Mouse (Mus musculus): ENCODE results near the gene Uhrf1bp1l. TPM values are rescaled to one million over a fixed set of nuclear protein-coding genes. Genes with fewer than 3 reads are reported as not detected.
"Not testable (repeated sequence)": the region's sequence is repeated elsewhere in the genome, so short reads cannot be mapped to it uniquely, and the experiment has no call there.

Gene Uhrf1bp1l
- polyA plus RNA-seq (2012; rRNA removed) = 52.4 and 56.8 TPM in 2 replicates

DNA sequence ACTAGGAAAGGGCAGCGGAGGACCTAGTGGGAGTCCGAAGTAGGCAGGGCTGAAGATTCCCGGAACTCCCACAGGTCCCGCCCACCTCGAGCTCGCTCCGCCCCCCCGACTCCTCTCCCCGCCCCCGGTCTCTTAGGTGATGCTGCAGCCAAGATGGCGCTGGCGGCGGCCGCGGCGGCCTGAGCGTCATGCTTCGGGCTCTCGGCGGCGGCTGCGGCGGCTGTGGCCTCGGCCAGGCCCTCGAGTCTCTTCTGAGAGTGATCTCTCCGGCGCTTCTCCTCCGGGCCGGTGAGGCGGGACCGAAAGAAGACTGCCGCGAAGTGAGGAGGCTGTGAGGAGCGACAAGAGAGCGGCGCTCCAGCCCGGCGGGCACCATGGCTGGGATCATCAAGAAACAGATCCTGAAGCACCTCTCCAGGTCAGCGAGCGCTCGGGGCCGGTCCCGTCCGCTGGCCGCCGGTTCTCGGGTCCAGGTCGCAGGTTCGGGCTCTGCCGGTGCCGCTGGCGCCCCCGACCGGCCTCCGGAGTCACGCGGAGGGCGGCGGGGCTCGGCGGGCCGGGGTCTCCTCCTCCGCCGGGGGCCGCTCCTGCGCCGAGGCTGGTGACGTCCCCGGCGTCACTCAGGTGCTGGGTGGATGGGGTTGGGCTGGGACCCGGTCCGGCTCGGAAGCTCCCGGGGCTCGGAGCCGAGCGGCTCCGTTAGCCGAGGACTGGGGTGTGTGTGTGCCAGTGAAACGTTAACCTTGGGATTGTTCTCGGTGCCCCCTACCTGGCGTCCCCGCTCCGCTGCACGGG is at the start of gene Uhrf1bp1l:
Gene Uhrf1bp1l (plus strand): TSS at position 121 of the 795 bp plus-strand sequence.
- peaks cover 3% of the 10 kb centered on the region; the same call in 1 of the 2 replicates for H3K4me1 ChIP-seq (ENCODE audit: control insufficient read depth, insufficient read depth, low read length)
- no peaks in the 10 kb centered on the region for H3K27me3 ChIP-seq (ENCODE audit: control insufficient read depth, insufficient read depth, low read length)
- peak within 1 kb of the TSS; percentile 97 for H3K4me3 ChIP-seq (replicated peaks; ENCODE audit: insufficient read depth, low read depth, low read length)
- TF ChIP-seq CTCF (IDR thresholded peaks at IDR 0.05; ENCODE audit: borderline replicate concordance, insufficient read depth, low read depth, low read length) (no peak), POLR2A (IDR thresholded peaks at IDR 0.05; ENCODE audit: borderline replicate concordance, insufficient read depth, low read length) (peak; percentile 85)
- peak; percentile 89 to 92 for DNase-seq
- H3K27ac ChIP-seq (ENCODE audit: insufficient read depth, low read length) = peak within 1 kb of the TSS; percentile 94
- WGBS = under 1% methylated on average over 85 of the region's 85 CpGs

DNA sequence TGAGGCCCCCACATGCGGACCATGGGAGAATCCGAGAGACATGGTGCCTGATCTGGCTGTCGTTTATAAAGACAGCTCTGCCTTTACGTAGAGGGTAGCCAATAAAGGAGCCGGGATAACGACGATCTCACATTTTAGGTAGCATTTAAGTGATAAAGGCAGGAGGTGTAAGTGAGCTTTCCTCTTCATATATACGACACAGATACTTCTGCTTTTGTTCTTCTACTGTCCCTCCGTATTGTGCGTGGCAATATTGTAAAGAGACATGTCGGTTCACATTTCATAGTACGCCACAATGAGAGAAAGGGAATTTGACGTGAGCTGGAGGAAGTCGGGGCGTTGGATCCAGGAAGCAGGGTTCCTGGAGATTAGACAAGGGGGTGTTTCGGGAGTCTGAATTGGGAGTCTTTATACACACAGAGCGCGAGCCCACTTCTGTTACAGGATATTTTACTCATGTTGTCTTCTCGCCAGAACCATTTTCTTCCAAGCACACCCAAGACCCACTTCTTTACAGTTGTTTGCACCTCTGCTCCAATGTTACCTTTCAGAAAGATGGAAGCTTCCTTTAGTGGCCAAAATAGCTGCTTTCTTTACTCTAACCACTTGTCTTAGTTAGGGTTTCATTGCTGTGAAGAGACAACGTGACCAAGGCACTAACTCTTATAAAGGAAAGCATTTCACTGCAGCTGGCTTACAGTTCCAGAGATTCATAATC is 49.4 kb upstream of the Uhrf1bp1l start:
- TF ChIP-seq POLR2A (IDR thresholded peaks at IDR 0.05; ENCODE audit: borderline replicate concordance, insufficient read depth, low read length) (no peak), CTCF (IDR thresholded peaks at IDR 0.05; ENCODE audit: borderline replicate concordance, insufficient read depth, low read depth, low read length) (no peak)
- H3K27me3 ChIP-seq (ENCODE audit: control insufficient read depth, insufficient read depth, low read length) = no peaks in the 10 kb centered on the region
- H3K27ac ChIP-seq (ENCODE audit: insufficient read depth, low read length) = no peak overlapping the region
- H3K4me1 ChIP-seq (ENCODE audit: control insufficient read depth, insufficient read depth, low read length) = no peaks in the 10 kb centered on the region
- no peak overlapping the region for H3K4me3 ChIP-seq (replicated peaks; ENCODE audit: insufficient read depth, low read depth, low read length)
- no peak for DNase-seq
- WGBS = 83% methylated on average over 20 of the region's 20 CpGs

DNA sequence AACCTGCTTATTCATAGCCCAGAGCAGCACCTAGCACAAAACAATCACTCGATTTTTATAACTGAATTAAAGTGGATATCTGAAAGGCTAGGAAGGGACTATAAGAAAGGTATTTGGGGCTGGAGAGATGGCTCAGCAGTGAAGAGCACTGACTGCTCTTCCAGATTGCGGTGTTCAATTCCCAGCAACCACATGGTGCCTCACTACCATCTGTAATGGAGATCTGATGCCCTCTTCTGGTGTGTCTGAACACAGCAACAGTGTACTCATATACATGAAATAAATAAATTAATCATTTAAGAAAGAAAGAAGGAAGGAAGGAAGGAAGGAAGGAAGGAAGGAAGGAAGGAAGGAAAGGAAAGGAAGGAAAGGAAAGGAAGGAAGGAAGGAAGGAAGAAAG is 48.5 kb upstream of the Uhrf1bp1l start:
- DNase-seq; H3K27me3 ChIP-seq (ENCODE audit: control insufficient read depth, insufficient read depth, low read length); H3K4me1 ChIP-seq (ENCODE audit: control insufficient read depth, insufficient read depth, low read length); H3K27ac ChIP-seq (ENCODE audit: insufficient read depth, low read length); H3K4me3 ChIP-seq (replicated peaks; ENCODE audit: insufficient read depth, low read depth, low read length): not testable (repeated sequence)
- WGBS = 48% methylated on average over 2 of the region's 2 CpGs
- 0 out of 2 replicates have a peak, but pooled peaks have one; percentile 15 for TF ChIP-seq CTCF (IDR thresholded peaks at IDR 0.05; ENCODE audit: borderline replicate concordance, insufficient read depth, low read depth, low read length)

DNA sequence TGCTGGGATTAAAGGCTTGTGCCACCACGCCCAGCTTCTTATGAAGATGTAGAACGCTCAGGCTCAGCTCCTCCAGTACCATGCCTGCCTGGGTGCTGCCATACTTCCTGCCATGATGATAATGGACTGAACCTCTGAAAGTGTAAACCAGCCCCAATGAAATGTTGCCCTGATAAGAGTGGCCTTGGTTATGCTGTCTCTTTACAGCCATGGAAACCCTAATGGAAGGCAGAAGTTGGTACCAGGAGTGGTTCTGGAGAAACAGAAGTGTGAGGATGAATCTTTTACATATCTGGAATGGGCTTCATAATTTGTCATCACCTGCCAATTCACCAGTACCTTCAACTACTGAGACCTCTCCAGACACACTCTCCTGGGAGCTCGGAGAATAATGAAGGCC is 46.8 kb upstream of the Uhrf1bp1l start:
- H3K4me3 ChIP-seq (replicated peaks; ENCODE audit: insufficient read depth, low read depth, low read length) = no peak overlapping the region
- 96% methylated on average over 3 of the region's 3 CpGs for WGBS
- TF ChIP-seq CTCF (IDR thresholded peaks at IDR 0.05; ENCODE audit: borderline replicate concordance, insufficient read depth, low read depth, low read length) (no peak), POLR2A (IDR thresholded peaks at IDR 0.05; ENCODE audit: borderline replicate concordance, insufficient read depth, low read length) (no peak)

GRCm38 (mm10) chr10:89703042-89703441 is 41.7 kb upstream of the Uhrf1bp1l start:
- 58% methylated on average over 5 of the region's 5 CpGs for WGBS

More for the DNA sequence above, 46.8 kb upstream of the Uhrf1bp1l start:
- no peak overlapping the region for H3K27ac ChIP-seq (ENCODE audit: insufficient read depth, low read length)
- no peak for DNase-seq
- no peaks in the 10 kb centered on the region for H3K27me3 ChIP-seq (ENCODE audit: control insufficient read depth, insufficient read depth, low read length)
- H3K4me1 ChIP-seq (ENCODE audit: control insufficient read depth, insufficient read depth, low read length) = no peaks in the 10 kb centered on the region

DNA sequence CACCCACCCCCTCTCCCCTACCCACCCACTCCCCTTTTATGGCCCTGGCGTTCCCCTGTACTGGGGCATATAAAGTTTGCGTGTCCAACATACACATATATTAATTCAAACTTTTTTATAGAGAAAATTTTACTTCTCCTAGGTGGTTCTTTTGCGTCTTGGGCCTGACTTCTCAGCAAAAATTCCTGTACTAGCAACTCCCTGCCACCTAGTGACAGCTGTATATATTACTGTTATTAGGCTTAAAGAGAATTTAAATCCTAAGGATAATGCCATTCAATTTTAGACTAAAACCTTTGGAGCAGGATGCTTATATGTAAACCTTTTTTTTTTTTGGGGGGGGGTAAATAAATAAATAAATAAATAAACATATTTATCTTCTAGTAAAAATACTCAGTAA is 37.4 kb upstream of the Uhrf1bp1l start:
- H3K4me3 ChIP-seq (replicated peaks; ENCODE audit: insufficient read depth, low read depth, low read length) = no peak overlapping the region
- no peak for DNase-seq
- no peak overlapping the region for H3K27ac ChIP-seq (ENCODE audit: insufficient read depth, low read length)
- no peak for TF ChIP-seq CTCF (IDR thresholded peaks at IDR 0.05; ENCODE audit: borderline replicate concordance, insufficient read depth, low read depth, low read length)
- TF ChIP-seq POLR2A (IDR thresholded peaks at IDR 0.05; ENCODE audit: borderline replicate concordance, insufficient read depth, low read length) = no peak
- H3K4me1 ChIP-seq (ENCODE audit: control insufficient read depth, insufficient read depth, low read length) = no peaks in the 10 kb centered on the region
- 89% methylated on average over 3 of the region's 3 CpGs for WGBS
- H3K27me3 ChIP-seq (ENCODE audit: control insufficient read depth, insufficient read depth, low read length) = no peaks in the 10 kb centered on the region

More at GRCm38 (mm10) chr10:89703042-89703441, 41.7 kb upstream of the Uhrf1bp1l start:
- Histone ChIP-seq H3K27me3 (ENCODE audit: control insufficient read depth, insufficient read depth, low read length) (no peaks in the 10 kb centered on the region), H3K27ac (ENCODE audit: insufficient read depth, low read length) (no peak overlapping the region), H3K4me1 (ENCODE audit: control insufficient read depth, insufficient read depth, low read length) (no peaks in the 10 kb centered on the region), H3K4me3 (replicated peaks; ENCODE audit: insufficient read depth, low read depth, low read length) (no peak overlapping the region)
- TF ChIP-seq CTCF (IDR thresholded peaks at IDR 0.05; ENCODE audit: borderline replicate concordance, insufficient read depth, low read depth, low read length) (no peak), POLR2A (IDR thresholded peaks at IDR 0.05; ENCODE audit: borderline replicate concordance, insufficient read depth, low read length) (no peak)
- DNase-seq = no peak

DNA sequence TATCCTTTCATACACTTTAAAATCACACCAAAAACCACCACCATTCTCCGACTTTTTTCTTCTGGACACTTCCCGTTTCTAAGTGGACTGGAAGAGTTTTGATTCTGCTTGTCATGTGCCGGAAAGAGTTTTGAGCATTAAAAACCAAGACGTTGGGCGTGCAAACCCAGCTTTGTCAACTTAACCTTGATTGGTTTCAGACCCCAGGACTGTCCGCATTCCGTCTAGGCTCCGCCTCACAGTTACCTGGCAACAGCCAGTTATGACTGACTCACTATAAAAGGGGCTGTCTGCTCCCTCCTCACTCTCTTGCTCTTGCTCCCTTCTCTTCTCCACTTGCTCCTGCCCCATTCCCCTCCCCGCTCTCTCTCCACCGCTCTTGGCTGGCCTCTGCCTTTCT is 36.1 kb upstream of the Uhrf1bp1l start:
- WGBS = 27% methylated on average over 10 of the region's 10 CpGs
- Histone ChIP-seq H3K4me3 (replicated peaks; ENCODE audit: insufficient read depth, low read depth, low read length) (no peak overlapping the region), H3K4me1 (ENCODE audit: control insufficient read depth, insufficient read depth, low read length) (no peaks in the 10 kb centered on the region), H3K27me3 (ENCODE audit: control insufficient read depth, insufficient read depth, low read length) (no peaks in the 10 kb centered on the region), H3K27ac (ENCODE audit: insufficient read depth, low read length) (no peak overlapping the region)
- no peak for DNase-seq
- TF ChIP-seq POLR2A (IDR thresholded peaks at IDR 0.05; ENCODE audit: borderline replicate concordance, insufficient read depth, low read length) = no peak
- no peak for TF ChIP-seq CTCF (IDR thresholded peaks at IDR 0.05; ENCODE audit: borderline replicate concordance, insufficient read depth, low read depth, low read length)

All from cerebellum, adult 2 months (tissue).